Mouse (Mus musculus): ENCODE results near the gene Tcf19. TPM values are rescaled to one million over a fixed set of nuclear protein-coding genes. Genes with fewer than 3 reads are reported as not detected.

The Tcf19 gene
- polyA plus RNA-seq (2012; rRNA removed; ENCODE audit: low replicate concordance), result 8.0 and 16.7 TPM in 2 replicates

GRCm38 (mm10) chr17:35516652-35517500, at the start of gene Tcf19, which contains the start of gene Cchcr1:
Gene Tcf19, minus strand, starts transcription at chr17:35516824.
Gene Cchcr1, plus strand, starts transcription at chr17:35517100.

GRCm38 (mm10) chr17:35551881-35552414, 35.3 kb upstream of the Tcf19 start, which contains the start of gene Cdsn:
Gene Cdsn, plus strand, starts transcription at chr17:35552128.

GRCm38 (mm10) chr17:35532901-35533300, 16.3 kb upstream of the Tcf19 start, which contains the start of gene Psors1c2:
Gene Psors1c2, plus strand, starts transcription at chr17:35533201.

GRCm38 (mm10) chr17:35505776-35506175, 10.8 kb downstream of the Tcf19 start, which contains the start of gene Pou5f1:
Gene Pou5f1, plus strand, starts transcription at chr17:35506018.

GRCm38 (mm10) chr17:35469842-35470751, 46.5 kb downstream of the Tcf19 start, which contains the start of gene H2-Q10:
Gene H2-Q10, plus strand, starts transcription at chr17:35470089.

Other genes starting within 250 kb of the Tcf19 start
- gene H2-Q1, start 196.4 kb downstream of the Tcf19 start, polyA plus RNA-seq (2012; rRNA removed; ENCODE audit: low replicate concordance), result 28.5 and 65.5 TPM in 2 replicates
- 350 and 1,003 TPM in 2 replicates for gene H2-Q2, start 174.6 kb downstream of the Tcf19 start, polyA plus RNA-seq (2012; rRNA removed; ENCODE audit: low replicate concordance)
- 97.7 and 164 TPM in 2 replicates for gene H2-Q4, start 137.2 kb downstream of the Tcf19 start, polyA plus RNA-seq (2012; rRNA removed; ENCODE audit: low replicate concordance)
- gene H2-Q6, start 92.0 kb downstream of the Tcf19 start, polyA plus RNA-seq (2012; rRNA removed; ENCODE audit: low replicate concordance), result 16.0 and 40.0 TPM in 2 replicates
- 49.5 and 117 TPM in 2 replicates for gene H2-Q7, start 77.7 kb downstream of the Tcf19 start, polyA plus RNA-seq (2012; rRNA removed; ENCODE audit: low replicate concordance)
- 11.4 and 14.5 TPM in 2 replicates for gene H2-Q10, start 46.7 kb downstream of the Tcf19 start, polyA plus RNA-seq (2012; rRNA removed; ENCODE audit: low replicate concordance)
- gene Pou5f1, start 10.8 kb downstream of the Tcf19 start, polyA plus RNA-seq (2012; rRNA removed; ENCODE audit: low replicate concordance), result not detected in 2 replicates
- gene Cchcr1, start 276 bp upstream of the Tcf19 start, polyA plus RNA-seq (2012; rRNA removed; ENCODE audit: low replicate concordance), result 3.4 TPM in 2 replicates
- 0.39 TPM in 1 of 2 replicates, not detected in the other for gene Psors1c2, start 16.4 kb upstream of the Tcf19 start, polyA plus RNA-seq (2012; rRNA removed; ENCODE audit: low replicate concordance)
- gene Cdsn, start 35.3 kb upstream of the Tcf19 start, polyA plus RNA-seq (2012; rRNA removed; ENCODE audit: low replicate concordance), result 0.71 and 1.6 TPM in 2 replicates
- gene 2300002M23Rik, start 50.6 kb upstream of the Tcf19 start, polyA plus RNA-seq (2012; rRNA removed; ENCODE audit: low replicate concordance), result not detected in 2 replicates
- 0.48 TPM in 1 of 2 replicates, not detected in the other for gene Sfta2, start 84.7 kb upstream of the Tcf19 start, polyA plus RNA-seq (2012; rRNA removed; ENCODE audit: low replicate concordance)
- gene Gm9573, start 109.8 kb upstream of the Tcf19 start, polyA plus RNA-seq (2012; rRNA removed; ENCODE audit: low replicate concordance), result 0.05 TPM in 1 of 2 replicates, not detected in the other
- 0.17 and 64.7 TPM in 2 replicates for gene Mucl3, start 126.9 kb upstream of the Tcf19 start, polyA plus RNA-seq (2012; rRNA removed; ENCODE audit: low replicate concordance)
- gene Vars2, start 150.8 kb upstream of the Tcf19 start, polyA plus RNA-seq (2012; rRNA removed; ENCODE audit: low replicate concordance), result 32.7 and 37.8 TPM in 2 replicates
- gene Gtf2h4, start 156.9 kb upstream of the Tcf19 start, polyA plus RNA-seq (2012; rRNA removed; ENCODE audit: low replicate concordance), result 14.5 and 14.8 TPM in 2 replicates
- gene Ddr1, start 187.8 kb upstream of the Tcf19 start, polyA plus RNA-seq (2012; rRNA removed; ENCODE audit: low replicate concordance), result 63.7 and 75.5 TPM in 2 replicates